In genomic region chr10:68893100-68893841, GRCm38 (mm10) we compare ENCODE assay signal across 8 mouse cellular contexts.
A peak's percentile ranks its signal among the peaks of the same experiment; 100 is the strongest.
DNase-seq lines count a peak whose midpoint lies in the region; ATAC-seq and TF ChIP-seq lines count a peak whose summit lies in the region.
"Had no signal": no experiment of that assay in that cellular context is flagged by ENCODE, and none has a peak within 500 bp of the region (broad histone marks: within the 10 kb centered on the region; RNA-seq: fewer than 3 reads in every experiment).

No protein-coding gene starts in this region.

- TF ChIP-seq POLR2A in small intestine, adult 2 months (IDR thresholded peaks at IDR 0.05; ENCODE audit: low read depth, low read length): no peak

- 0 out of 2 replicates have a peak, but pooled peaks cover 7% of the 10 kb centered on the region for H3K4me1 ChIP-seq in liver, postnatal 0 days (ENCODE audit: insufficient read depth)
- no peaks in the 10 kb centered on the region for H3K4me1 ChIP-seq in liver, embryonic 12.5 days
- peaks cover 5% of the 10 kb centered on the region; the same call in 1 of the 2 replicates for H3K4me1 ChIP-seq in small intestine, adult 2 months (ENCODE audit: control insufficient read depth, insufficient read depth, insufficient read length, low read length)
- H3K4me1 ChIP-seq in midbrain, embryonic 14.5 days (ENCODE audit: control insufficient read depth, insufficient read depth, low read length): no peaks in the 10 kb centered on the region

- 53% methylated on average over 8 of the region's 8 CpGs for WGBS in liver, postnatal 0 days (ENCODE audit: insufficient replicate concordance)
- 61% methylated on average over 8 of the region's 8 CpGs for WGBS in liver, embryonic 12.5 days (ENCODE audit: insufficient replicate concordance)
- 17% methylated on average over 8 of the region's 8 CpGs for whole genome bisulfite sequencing in small intestine, adult 2 months
- 84% methylated on average over 8 of the region's 8 CpGs for WGBS in midbrain, embryonic 14.5 days

- no peaks in the 10 kb centered on the region for H3K27me3 ChIP-seq in liver, postnatal 0 days (ENCODE audit: insufficient read depth, low read length)
- no peaks in the 10 kb centered on the region for H3K27me3 ChIP-seq in liver, embryonic 12.5 days (replicated peaks)
- no peaks in the 10 kb centered on the region for H3K27me3 ChIP-seq in small intestine, adult 2 months (ENCODE audit: control insufficient read depth, insufficient read depth, low read length)
- H3K27me3 ChIP-seq in midbrain, embryonic 14.5 days (ENCODE audit: control insufficient read depth, insufficient read depth, low read length): no peaks in the 10 kb centered on the region

- no peak overlapping the region; the same call in 1 of the 2 replicates for H3K27ac ChIP-seq in liver, postnatal 0 days (ENCODE audit: low read depth)
- H3K27ac ChIP-seq in liver, embryonic 12.5 days: no peak overlapping the region
- H3K27ac ChIP-seq in gastrocnemius, adult 2 months: peak overlapping the region; percentile 28; the same call in 1 of the 2 replicates
- peak overlapping the region; percentile 54; the same call in 1 of the 2 replicates for H3K27ac ChIP-seq in small intestine, adult 2 months (ENCODE audit: insufficient read depth, low read depth, low read length)
- H3K27ac ChIP-seq in midbrain, embryonic 14.5 days (replicated peaks; ENCODE audit: low read depth, low read length): no peak overlapping the region

- no peak overlapping the region for H3K4me2 ChIP-seq in liver, postnatal 0 days (ENCODE audit: low read depth, low read length)
- no peak overlapping the region for H3K4me2 ChIP-seq in liver, embryonic 12.5 days
- no peak overlapping the region for H3K4me2 ChIP-seq in midbrain, embryonic 14.5 days (ENCODE audit: low read length)

- H3K4me3 ChIP-seq in liver, postnatal 0 days (ENCODE audit: low read depth, low read length): no peak overlapping the region
- H3K4me3 ChIP-seq in liver, embryonic 12.5 days: no peak overlapping the region
- H3K4me3 ChIP-seq in gastrocnemius, adult 2 months: no peak overlapping the region
- H3K4me3 ChIP-seq in small intestine, adult 2 months (ENCODE audit: low read depth, low read length): no peak overlapping the region
- no peak overlapping the region for H3K4me3 ChIP-seq in midbrain, embryonic 14.5 days (replicated peaks; ENCODE audit: low read depth, low read length)

- TF ChIP-seq EP300 in liver, postnatal 0 days (IDR thresholded peaks at IDR 0.05; ENCODE audit: low read depth): no peak

- 0 out of 2 replicates have a peak overlapping the region, but pooled peaks have one; percentile 7 for H3K9ac ChIP-seq in liver, postnatal 0 days (replicated peaks)
- H3K9ac ChIP-seq in liver, embryonic 12.5 days: no peak overlapping the region
- no peak overlapping the region for H3K9ac ChIP-seq in midbrain, embryonic 14.5 days (replicated peaks; ENCODE audit: low read length)

- no peak for TF ChIP-seq CTCF in liver, postnatal 0 days (IDR thresholded peaks at IDR 0.05; ENCODE audit: low read depth)
- TF ChIP-seq CTCF in gastrocnemius, adult 2 months (IDR thresholded peaks at IDR 0.05): no peak
- no peak for TF ChIP-seq CTCF in small intestine, adult 2 months (IDR thresholded peaks at IDR 0.05; ENCODE audit: extremely low read depth, insufficient read length, insufficient replicate concordance, low read depth, low read length)

- DNase-seq in liver, postnatal 0 days: no peak
- peak; percentile 55 for DNase-seq in gastrocnemius, adult 2 months
- DNase-seq in heart, postnatal 4 days: peak; percentile 22
- DNase-seq in kidney, adult 11 months: no peak
- DNase-seq in midbrain, embryonic 14.5 days: no peak
- DNase-seq: kidney, adult 18-20 months had no signal

- intact Hi-C loops in gastrocnemius, adult 2 months (cut with DNase I): no loop called here

- H3K9me3 ChIP-seq in liver, postnatal 0 days (ENCODE audit: low read length): no peaks in the 10 kb centered on the region
- H3K9me3 ChIP-seq in liver, embryonic 12.5 days (replicated peaks): 0 out of 2 replicates have a peak, but pooled peaks cover 6% of the 10 kb centered on the region
- no peaks in the 10 kb centered on the region for H3K9me3 ChIP-seq in midbrain, embryonic 14.5 days (ENCODE audit: control insufficient read depth, low read length)

- ATAC-seq in liver, postnatal 0 days: no peak
- ATAC-seq in liver, embryonic 12.5 days: no peak
- ATAC-seq in midbrain, embryonic 14.5 days (ENCODE audit: low FRiP score, low TSS enrichment): no peak

- no peaks in the 10 kb centered on the region for H3K36me3 ChIP-seq in liver, postnatal 0 days (replicated peaks; ENCODE audit: insufficient read depth, low read length)
- no peaks in the 10 kb centered on the region for H3K36me3 ChIP-seq in liver, embryonic 12.5 days
- no peaks in the 10 kb centered on the region for H3K36me3 ChIP-seq in small intestine, adult 2 months (ENCODE audit: control insufficient read depth, insufficient read depth, low read length)
- no peaks in the 10 kb centered on the region for H3K36me3 ChIP-seq in midbrain, embryonic 14.5 days (ENCODE audit: control insufficient read depth, insufficient read depth, low read length)

Comparison
In these comparisons a context has a peak if more than half of its experiments do, and no peak if none do; other contexts are left out.
1. DNase-seq: peak in gastrocnemius, adult 2 months (single experiment) and heart, postnatal 4 days (single experiment); none in liver, postnatal 0 days (single experiment), kidney, adult 11 months (single experiment) and midbrain, embryonic 14.5 days (single experiment).
2. H3K27ac ChIP-seq: peak in gastrocnemius, adult 2 months (single experiment) and small intestine, adult 2 months (single experiment); none in liver, postnatal 0 days (single experiment), liver, embryonic 12.5 days (single experiment) and midbrain, embryonic 14.5 days (single experiment).